Mouse (Mus musculus): Measurements from ENCODE around the gene Ghrh. TPM values are rescaled to one million over a fixed set of nuclear protein-coding genes. Genes with fewer than 3 reads are reported as not detected.

Gene Ghrh
- polyA plus RNA-seq, 1 experiment from 2014 or later, result 2.4 TPM

DNA sequence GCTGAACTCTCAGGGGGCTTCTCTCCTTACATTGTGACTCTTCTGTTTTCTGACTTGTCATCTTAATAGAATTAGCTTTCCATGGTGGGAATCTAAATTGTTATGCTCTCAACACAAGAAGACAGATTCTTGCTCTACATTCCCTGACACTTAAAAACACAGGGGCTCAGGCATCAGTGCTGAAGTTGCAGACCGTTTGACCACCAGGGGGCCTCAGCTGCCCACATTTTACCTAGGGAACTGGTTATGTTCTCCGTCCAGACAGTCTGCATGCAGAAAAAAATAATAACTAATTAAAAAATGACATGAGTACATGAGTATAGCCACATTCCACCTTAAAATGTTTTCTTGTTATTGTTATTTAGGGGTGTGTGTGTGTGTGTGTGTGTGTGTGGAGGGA, 55.2 kb downstream of the Ghrh start:
- H3K36me3 ChIP-seq (ENCODE audit: control insufficient read depth, insufficient read depth, low read length), result peaks cover 84% of the 10 kb centered on the region
- no peaks in the 10 kb centered on the region for H3K4me1 ChIP-seq (ENCODE audit: control insufficient read depth, insufficient read depth, low read length)
- H3K27ac ChIP-seq (replicated peaks; ENCODE audit: low read depth, low read length), result no peak overlapping the region
- DNase-seq (peak; percentile 89), ATAC-seq (ENCODE audit: low FRiP score, low TSS enrichment) (no peak)
- H3K4me2 ChIP-seq (ENCODE audit: low read length), result no peak overlapping the region
- 15% methylated on average over 2 of the region's 2 CpGs for WGBS
- H3K9ac ChIP-seq (replicated peaks; ENCODE audit: low read length), result no peak overlapping the region
- H3K4me3 ChIP-seq (replicated peaks; ENCODE audit: low read depth, low read length), result no peak overlapping the region
- no peaks in the 10 kb centered on the region for H3K27me3 ChIP-seq (ENCODE audit: control insufficient read depth, insufficient read depth, low read length)
- H3K9me3 ChIP-seq (ENCODE audit: control insufficient read depth, low read length), result no peaks in the 10 kb centered on the region

GRCm38 (mm10) chr2:157288996-157289395, 58.3 kb downstream of the Ghrh start:
- peaks cover 75% of the 10 kb centered on the region for H3K36me3 ChIP-seq (ENCODE audit: control insufficient read depth, insufficient read depth, low read length)
- H3K27ac ChIP-seq (replicated peaks; ENCODE audit: low read depth, low read length), result no peak overlapping the region
- H3K9ac ChIP-seq (replicated peaks; ENCODE audit: low read length), result no peak overlapping the region
- no peaks in the 10 kb centered on the region for H3K27me3 ChIP-seq (ENCODE audit: control insufficient read depth, insufficient read depth, low read length)
- ATAC-seq (ENCODE audit: low FRiP score, low TSS enrichment), result no peak
- no peaks in the 10 kb centered on the region for H3K9me3 ChIP-seq (ENCODE audit: control insufficient read depth, low read length)
- WGBS, result 91% methylated on average over 5 of the region's 5 CpGs
- no peak overlapping the region for H3K4me3 ChIP-seq (replicated peaks; ENCODE audit: low read depth, low read length)
- DNase-seq, result no peak
- no peak overlapping the region for H3K4me2 ChIP-seq (ENCODE audit: low read length)
- H3K4me1 ChIP-seq (ENCODE audit: control insufficient read depth, insufficient read depth, low read length), result no peaks in the 10 kb centered on the region

DNA sequence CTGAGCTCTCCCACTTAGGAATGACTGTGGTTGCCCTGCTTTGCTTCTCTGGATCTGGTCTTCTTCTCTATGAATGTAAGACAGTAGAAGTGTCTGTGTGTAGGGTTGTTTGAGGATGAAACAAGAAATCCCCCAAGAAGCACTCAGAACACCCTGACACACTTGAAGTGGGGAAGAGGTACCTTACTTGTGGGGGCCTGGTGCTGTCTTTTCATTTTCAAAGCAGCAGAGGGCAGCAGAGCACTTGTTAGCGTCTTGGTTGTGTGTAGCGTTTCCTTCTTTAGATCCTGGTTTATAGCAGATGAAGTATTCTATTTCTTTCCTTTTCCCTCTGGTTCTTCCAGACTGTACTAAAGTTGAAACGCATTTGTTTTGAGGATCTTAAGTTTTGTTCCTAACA, 59.8 kb downstream of the Ghrh start:
- H3K27ac ChIP-seq (replicated peaks; ENCODE audit: low read depth, low read length), result no peak overlapping the region
- ATAC-seq (ENCODE audit: low FRiP score, low TSS enrichment) (no peak), DNase-seq (peak; percentile 87)
- peaks cover 74% of the 10 kb centered on the region for H3K36me3 ChIP-seq (ENCODE audit: control insufficient read depth, insufficient read depth, low read length)
- no peak overlapping the region for H3K4me2 ChIP-seq (ENCODE audit: low read length)
- no peaks in the 10 kb centered on the region for H3K9me3 ChIP-seq (ENCODE audit: control insufficient read depth, low read length)
- H3K4me3 ChIP-seq (replicated peaks; ENCODE audit: low read depth, low read length), result no peak overlapping the region
- 25% methylated on average over 3 of the region's 3 CpGs for WGBS
- H3K4me1 ChIP-seq (ENCODE audit: control insufficient read depth, insufficient read depth, low read length), result no peaks in the 10 kb centered on the region
- H3K9ac ChIP-seq (replicated peaks; ENCODE audit: low read length), result no peak overlapping the region
- no peaks in the 10 kb centered on the region for H3K27me3 ChIP-seq (ENCODE audit: control insufficient read depth, insufficient read depth, low read length)

- Histone ChIP-seq H3K27me3 (ENCODE audit: control insufficient read depth, insufficient read depth, low read length) (no peaks in the 10 kb centered on the region), H3K9ac (replicated peaks; ENCODE audit: low read length) (no peak overlapping the region), H3K4me1 (ENCODE audit: control insufficient read depth, insufficient read depth, low read length) (peaks cover 10% of the 10 kb centered on the region), H3K4me2 (ENCODE audit: low read length) (no peak overlapping the region), H3K27ac (replicated peaks; ENCODE audit: low read depth, low read length) (no peak overlapping the region), H3K4me3 (replicated peaks; ENCODE audit: low read depth, low read length) (no peak overlapping the region), H3K9me3 (ENCODE audit: control insufficient read depth, low read length) (no peaks in the 10 kb centered on the region), H3K36me3 (ENCODE audit: control insufficient read depth, insufficient read depth, low read length) (peaks cover 37% of the 10 kb centered on the region)
- 93% methylated on average over 6 of the region's 6 CpGs for WGBS
- DNase-seq (no peak), ATAC-seq (ENCODE audit: low FRiP score, low TSS enrichment) (no peak)
These were observed 64.0 kb downstream of the Ghrh start for GRCm38 (mm10) chr2:157283321-157283720.

Other genes with a start within 250 kb of the Ghrh start
- 9.2 and 12.1 TPM in 2 replicates for gene Samhd1, start 212.2 kb downstream of the Ghrh start, polyA plus RNA-seq (2014; fragmentation: Nextera tagmentation; extraction: Ambion mirVana)
- 6.7 and 10.8 TPM in 2 replicates for gene Rbl1, start 143.0 kb downstream of the Ghrh start, polyA plus RNA-seq (2014; fragmentation: Nextera tagmentation; extraction: Ambion mirVana)
- 167 and 194 TPM in 2 replicates for gene Rpn2, start 68.5 kb downstream of the Ghrh start, polyA plus RNA-seq (2014; fragmentation: Nextera tagmentation; extraction: Ambion mirVana)
- 0.33 and 0.53 TPM in 2 replicates for gene Mroh8, start 68.0 kb downstream of the Ghrh start, polyA plus RNA-seq (2014; fragmentation: Nextera tagmentation; extraction: Ambion mirVana)
- 47.8 and 89.9 TPM in 2 replicates for gene Manbal, start 20.1 kb upstream of the Ghrh start, polyA plus RNA-seq (2014; fragmentation: Nextera tagmentation; extraction: Ambion mirVana)
- gene Src, start 70.9 kb upstream of the Ghrh start, polyA plus RNA-seq (2014; fragmentation: Nextera tagmentation; extraction: Ambion mirVana), result 34.3 and 52.2 TPM in 2 replicates
- gene Nnat, start 212.6 kb upstream of the Ghrh start, polyA plus RNA-seq (2014; fragmentation: Nextera tagmentation; extraction: Ambion mirVana), result 7,465 and 9,945 TPM in 2 replicates
- 353 and 397 TPM in 2 replicates for gene Blcap, start 223.8 kb upstream of the Ghrh start, polyA plus RNA-seq (2014; fragmentation: Nextera tagmentation; extraction: Ambion mirVana)